Mouse (Mus musculus): ENCODE measurements around the gene Dag1.
A peak's percentile ranks its signal among the peaks of the same experiment; 100 is the strongest.

- TF ChIP-seq CTCF (IDR thresholded peaks at IDR 0.05; ENCODE audit: borderline replicate concordance, insufficient read depth, low read length) (no peak), POLR2A (IDR thresholded peaks at IDR 0.05; ENCODE audit: low read depth, low read length) (peak; percentile 58)
These were observed 41.4 kb upstream of the Dag1 start for GRCm38 (mm10) chr9:108305170-108305569.
